Mouse (Mus musculus) thymus, postnatal 25 days (tissue): ENCODE measurements around the gene Il1rl1.

Source experiments
- DNase-seq: peaks from one replicate; pipeline ENCODE4 v3.0.0; 2022

Il1rl1 gene

DNA sequence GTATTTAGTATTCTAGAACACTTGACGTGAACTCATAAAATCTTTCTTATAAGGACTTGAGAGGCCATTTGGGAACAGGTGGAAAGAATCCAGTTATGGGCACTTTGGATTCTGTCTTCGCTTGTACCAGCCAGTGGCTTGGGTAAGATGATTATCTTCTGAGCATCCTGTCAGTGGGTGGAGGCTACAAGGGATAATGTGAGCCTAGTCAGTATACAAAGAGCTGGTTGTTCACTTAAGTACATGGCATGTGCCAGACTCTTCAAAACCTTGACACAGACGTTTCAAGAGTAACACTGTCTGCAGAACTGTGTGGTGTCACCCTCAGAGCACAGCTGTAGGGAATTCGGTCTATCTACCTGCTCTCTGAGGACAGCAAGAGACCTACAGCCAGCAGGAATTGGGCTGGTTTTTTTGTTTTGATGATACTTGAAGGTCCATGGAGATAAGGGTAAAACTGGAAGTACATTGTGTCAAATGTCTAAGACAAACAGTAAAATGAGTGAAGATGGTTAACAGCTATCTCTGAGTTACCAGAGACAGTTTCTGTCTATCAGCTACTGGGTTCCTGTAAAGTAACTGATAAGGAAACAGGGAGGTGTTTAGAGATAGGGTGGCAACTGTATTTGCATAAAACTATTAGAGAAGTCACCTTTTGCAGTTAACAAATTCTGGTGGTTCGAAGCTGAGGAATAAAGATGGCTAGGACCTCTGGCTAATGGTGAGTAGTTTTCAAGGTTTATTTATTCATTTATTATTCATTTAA lies at the start of gene Il1rl1:
Gene Il1rl1, plus strand, starts transcription at position 661 of the 766 bp plus-strand sequence.
- DNase-seq = no peak

DNA sequence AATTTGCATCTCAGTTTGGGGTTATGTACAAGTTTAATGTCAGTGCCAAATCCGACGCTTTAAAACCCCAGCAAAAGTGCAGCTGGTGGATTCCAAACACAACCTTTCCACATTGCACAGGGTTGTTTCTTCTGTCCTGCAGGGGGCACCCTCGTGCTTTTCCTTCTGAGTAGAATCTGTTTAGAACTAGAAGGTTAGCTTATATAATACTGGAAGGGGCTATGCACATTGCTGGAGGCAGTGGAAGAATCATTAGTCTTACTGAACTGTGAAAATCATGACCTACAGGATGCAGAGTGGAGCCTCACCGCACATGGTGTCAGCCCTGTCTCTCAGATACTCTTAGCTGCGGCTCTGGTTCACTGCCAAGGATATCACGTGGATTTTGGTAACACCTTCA lies 49.3 kb upstream of the Il1rl1 start:
- DNase-seq = peak; percentile 76

GRCm38 (mm10) chr1:40380990-40381389 lies 48.4 kb upstream of the Il1rl1 start:
- peak; percentile 15 for DNase-seq

GRCm38 (mm10) chr1:40382841-40383240 lies 46.5 kb upstream of the Il1rl1 start:
- DNase-seq = peak; percentile 19

DNA sequence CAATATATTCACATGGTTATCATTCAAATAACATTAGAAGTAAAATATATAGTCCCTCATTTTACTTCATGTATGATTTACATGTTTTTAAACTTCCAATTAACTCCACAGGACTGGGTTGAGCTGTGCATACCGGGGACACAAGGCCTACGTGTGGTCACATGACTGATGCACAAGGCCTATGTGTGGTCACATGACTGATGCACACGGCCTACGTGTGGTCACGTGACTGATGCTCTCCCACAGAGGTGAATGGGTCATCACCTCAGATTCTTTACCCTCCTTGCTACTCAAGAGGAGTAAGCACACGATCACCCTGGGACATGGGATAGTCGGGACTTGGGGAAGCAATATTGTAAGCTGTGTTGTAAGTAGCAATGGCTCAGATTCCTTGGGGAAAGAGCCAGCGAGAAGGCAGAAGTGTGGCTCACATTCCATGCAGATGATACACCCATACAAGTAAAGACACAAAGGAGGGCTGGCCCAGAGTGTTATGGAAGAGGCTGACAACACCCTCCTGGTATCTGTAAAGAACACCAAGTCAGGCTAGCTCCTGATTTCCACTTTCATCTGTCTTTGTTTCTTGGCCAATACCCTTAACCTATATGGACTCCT lies 44.3 kb upstream of the Il1rl1 start:
- no peak for DNase-seq

DNA sequence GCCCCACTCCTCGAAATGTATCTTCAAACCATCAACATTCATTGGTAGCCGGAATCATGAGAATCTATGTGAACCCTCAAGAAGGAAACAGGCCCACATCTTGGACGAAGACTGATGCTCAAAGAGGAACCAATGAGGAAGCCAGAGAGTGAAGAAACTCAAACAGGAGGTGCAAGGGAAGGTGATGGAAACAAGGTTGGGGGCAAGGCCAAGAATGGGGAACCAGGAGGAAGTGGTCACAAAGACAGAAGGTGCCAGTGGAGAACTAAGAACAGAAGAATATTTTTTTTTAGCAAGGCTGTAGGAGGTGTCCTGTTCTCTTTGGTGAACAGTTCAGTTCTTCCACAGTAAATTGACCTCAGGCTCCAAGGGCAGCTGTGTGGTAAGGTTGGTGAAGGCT lies 38.0 kb upstream of the Il1rl1 start:
- DNase-seq = no peak

DNA sequence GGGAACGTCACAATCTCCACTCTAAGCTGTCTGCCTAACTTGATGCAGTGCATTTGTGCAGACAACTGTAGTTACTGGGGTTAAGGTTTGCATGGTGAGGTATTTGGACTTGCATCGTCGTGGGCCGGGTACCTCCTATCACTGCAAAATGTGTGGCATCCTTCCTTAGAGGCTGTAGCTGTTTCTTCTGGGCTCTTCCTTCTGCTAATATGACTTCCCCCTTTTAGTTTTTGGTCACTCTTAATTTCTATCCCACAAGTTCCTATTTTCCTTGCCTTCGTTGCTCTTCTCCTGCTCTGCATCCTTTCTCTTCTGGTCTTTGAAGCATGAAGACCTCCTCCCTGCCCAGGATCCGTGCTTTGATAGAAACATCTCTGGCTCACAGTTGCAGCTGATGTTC lies 36.8 kb upstream of the Il1rl1 start:
- no peak for DNase-seq

- no peak for DNase-seq
Observed at GRCm38 (mm10) chr1:40393214-40393613, 36.2 kb upstream of the Il1rl1 start.

GRCm38 (mm10) chr1:40399639-40400038 lies 29.7 kb upstream of the Il1rl1 start:
- DNase-seq = no peak

DNA sequence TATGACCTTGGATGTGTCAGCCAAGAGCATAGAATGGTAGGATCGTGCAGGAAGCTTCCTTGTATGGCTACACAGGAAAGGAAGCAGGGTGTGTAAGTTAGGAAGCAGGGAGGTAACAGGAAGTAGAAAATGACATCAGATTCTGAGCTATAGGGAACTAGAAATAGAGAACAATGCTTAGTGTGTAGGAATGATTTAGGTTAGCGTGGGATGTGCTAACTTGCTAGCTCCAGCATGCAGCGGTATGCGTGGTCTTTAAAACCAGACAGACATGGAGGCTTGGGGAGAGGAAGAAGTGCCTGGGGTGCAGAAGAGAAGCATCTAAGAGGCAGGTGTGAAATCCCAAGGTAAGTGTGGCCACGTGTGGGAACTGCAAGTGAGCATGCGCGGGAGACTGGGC lies 24.7 kb upstream of the Il1rl1 start:
- DNase-seq = no peak

GRCm38 (mm10) chr1:40409882-40410281 lies 19.5 kb upstream of the Il1rl1 start:
- no peak for DNase-seq

- no peak for DNase-seq
Observed at GRCm38 (mm10) chr1:40413039-40413438, 16.3 kb upstream of the Il1rl1 start.

GRCm38 (mm10) chr1:40414276-40414675 lies 15.1 kb upstream of the Il1rl1 start:
- no peak for DNase-seq

DNA sequence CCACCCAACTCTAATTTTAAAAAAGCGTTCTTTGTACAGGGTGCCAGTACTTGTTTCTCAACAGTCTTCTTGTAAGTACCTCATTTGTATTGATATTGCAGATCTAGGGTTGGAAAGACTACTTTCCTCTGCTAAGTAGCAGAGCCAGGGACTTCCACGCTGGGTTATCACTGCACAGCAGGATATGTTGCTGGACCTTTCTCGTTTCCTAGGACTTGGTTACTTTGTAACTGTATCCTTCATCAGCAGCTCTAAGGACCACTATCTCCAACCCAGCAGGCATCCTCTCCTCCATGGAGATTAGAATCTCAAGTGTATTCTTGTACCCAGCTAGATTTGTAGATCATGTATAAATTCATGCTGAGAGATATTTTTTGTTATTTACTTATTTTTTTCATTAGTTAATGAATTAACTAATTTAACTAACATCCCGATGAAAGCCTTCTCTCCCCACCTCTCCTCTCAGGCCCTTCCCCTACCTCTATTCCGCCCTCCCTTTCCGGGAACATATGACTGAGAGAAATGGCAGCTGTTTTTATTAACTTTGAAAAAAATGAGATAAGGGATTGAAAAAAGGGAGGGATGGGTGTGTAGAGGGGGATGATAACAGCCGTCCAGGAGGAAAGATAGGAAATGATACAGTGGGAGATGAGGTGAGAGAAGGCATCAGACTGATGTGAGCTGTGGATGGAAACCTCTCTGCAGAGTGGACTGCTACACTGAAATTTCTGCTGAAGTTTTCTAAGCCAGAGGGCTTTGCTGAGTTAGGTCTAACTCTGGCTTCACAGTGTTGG lies 14.3 kb upstream of the Il1rl1 start:
- DNase-seq = no peak

- no peak for DNase-seq
Observed at GRCm38 (mm10) chr1:40417034-40417433, 12.3 kb upstream of the Il1rl1 start.

DNA sequence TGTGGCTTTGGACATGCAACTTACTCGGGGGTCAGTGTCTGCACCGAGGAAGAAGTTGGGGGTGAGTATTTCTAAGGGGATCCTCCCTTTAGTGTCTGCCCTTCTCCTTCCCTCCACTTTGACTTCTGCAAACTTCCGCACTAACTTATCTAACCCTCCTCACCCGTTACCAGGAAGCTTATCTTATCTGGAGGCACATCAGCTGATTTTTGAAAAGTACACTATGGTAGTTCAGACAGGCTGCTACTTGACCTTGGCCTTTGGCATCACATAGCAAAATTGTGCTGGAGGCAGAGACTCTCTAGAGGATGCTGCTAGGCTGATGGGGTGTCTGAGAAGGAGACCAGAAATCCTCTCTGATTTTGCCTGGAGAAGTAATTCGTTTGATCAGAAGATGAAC lies 10.9 kb upstream of the Il1rl1 start:
- no peak for DNase-seq

GRCm38 (mm10) chr1:40423892-40424291 lies 5.5 kb upstream of the Il1rl1 start:
- DNase-seq = no peak

DNA sequence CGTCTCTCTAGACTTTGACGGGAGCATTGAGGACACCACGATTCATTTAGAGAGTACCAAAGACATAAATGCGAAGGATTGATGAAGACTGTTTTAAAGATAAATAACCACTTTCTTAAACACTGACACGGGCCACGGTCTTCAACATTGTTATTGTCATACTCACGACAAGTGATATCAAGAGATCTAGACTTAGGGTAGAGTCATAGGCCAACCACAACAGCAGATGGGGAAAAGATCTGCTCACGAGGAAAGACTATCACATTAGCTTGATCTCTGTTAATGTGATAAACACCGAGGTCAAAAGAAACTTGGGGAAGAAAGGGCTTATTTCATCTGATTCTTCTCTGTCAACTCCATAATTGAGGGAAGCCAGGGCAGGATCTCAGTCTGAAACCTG lies 2.1 kb upstream of the Il1rl1 start:
- no peak for DNase-seq

- DNase-seq = no peak
Observed at GRCm38 (mm10) chr1:40427901-40428300, 1.5 kb upstream of the Il1rl1 start.

DNA sequence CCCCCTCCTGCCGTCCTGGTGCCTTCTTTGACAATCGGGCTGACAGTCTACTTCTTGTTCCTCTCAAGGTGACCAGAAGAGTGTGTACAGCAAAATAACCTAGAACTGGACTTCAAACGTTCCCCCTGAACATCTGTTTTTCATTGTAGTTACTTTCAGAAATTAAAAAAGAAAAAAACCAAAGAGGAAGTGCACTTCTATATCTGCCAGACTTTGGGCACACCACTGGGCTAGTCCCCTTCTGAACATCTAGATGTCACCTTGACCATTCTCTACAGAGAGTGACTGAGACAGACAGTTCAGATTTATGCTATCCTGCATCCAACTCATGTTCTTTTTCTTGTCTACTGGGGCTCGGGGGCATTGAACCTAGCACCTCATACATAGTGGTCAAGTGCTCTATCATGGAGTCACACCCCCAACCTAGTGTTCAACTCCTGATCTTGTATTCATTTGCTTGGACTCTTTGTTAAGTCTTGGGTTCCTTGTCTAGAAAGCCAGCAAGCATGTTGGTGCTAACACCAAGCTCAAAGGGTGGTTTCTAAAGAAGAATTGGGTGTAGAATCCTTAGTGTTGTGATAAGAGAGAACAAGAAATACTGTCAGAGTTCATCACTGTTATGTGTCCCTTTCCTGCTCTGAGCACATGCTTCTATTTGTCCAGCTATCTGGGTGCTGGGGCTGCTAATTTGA lies 919 bp downstream of the Il1rl1 start:
- no peak for DNase-seq

DNA sequence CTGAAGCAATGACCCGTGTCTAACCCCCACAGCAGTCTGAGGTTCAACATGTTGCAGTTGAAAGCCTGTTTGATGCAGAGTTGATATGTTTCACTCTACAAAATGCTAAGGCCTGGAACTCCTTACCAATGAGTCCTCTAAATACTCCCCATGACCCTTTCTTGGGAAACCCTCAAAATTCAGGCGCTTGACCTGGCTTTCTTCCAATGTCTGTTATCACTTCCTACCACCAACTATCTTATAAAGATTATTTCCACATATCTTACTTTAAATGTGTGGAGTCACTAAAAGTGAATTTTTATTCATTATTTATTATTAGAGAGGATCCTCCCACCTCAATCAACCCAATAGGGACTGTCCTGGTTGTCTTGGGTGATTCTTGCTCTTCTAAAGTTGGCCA lies 2.8 kb downstream of the Il1rl1 start:
- no peak for DNase-seq

DNA sequence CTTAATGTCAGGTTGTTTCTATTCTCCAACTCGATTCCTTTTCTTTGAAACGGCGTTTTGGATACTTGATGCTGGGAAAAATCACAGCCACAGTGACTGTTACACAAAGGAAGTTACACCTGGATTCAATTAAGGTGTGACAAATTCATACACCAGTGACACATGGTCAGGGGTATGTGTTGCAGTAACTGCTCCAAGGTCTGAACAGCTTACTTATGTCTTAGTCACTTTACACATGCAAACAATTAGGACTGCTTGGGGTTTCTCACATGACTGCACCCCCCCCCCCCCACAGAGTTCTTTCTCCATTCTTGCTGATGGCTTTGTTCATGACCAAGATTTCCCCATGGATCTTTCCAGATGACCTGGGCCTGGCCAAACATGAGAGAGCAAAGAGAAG lies 6.6 kb downstream of the Il1rl1 start:
- DNase-seq = no peak

GRCm38 (mm10) chr1:40437340-40437739 lies 8.0 kb downstream of the Il1rl1 start:
- no peak for DNase-seq
